Mouse (Mus musculus): Measurements from ENCODE around the gene Oas1c.
"Not testable (repeated sequence)": the region's sequence is repeated elsewhere in the genome, so short reads cannot be mapped to it uniquely, and the experiment has no call there.

DNA sequence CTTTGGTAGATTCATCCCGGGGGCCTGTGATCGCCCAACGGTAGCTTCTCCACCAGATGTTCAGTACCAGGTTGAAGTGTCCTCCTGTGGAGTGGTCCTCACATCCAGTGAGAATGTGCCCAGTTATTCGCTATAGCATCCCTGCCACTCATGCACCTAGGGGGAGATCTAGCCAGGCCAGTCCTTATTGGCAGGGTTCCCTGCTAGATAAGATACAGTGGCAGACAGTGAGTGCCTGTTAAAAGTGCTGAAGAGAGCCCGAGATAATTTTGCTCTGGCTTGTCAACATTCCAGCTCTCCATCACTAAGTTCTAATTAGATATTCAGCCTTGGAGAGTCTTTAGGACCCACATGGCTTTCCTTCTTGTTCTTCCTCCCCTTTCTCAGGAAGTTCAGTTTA, 14.2 kb downstream of the Oas1c start:
- not testable (repeated sequence) for TF ChIP-seq CTCF (IDR thresholded peaks at IDR 0.05; ENCODE audit: extremely low read depth, insufficient read depth, insufficient read length, insufficient replicate concordance); POLR2A (IDR thresholded peaks at IDR 0.05; ENCODE audit: low read depth, low read length)
